Mouse (Mus musculus) midbrain, embryonic 10.5 days (tissue): ENCODE results near the gene Mindy3. TPM values are rescaled to one million over a fixed set of nuclear protein-coding genes. Genes with fewer than 3 reads are reported as not detected.

Experiments used
- DNase-seq: peaks from one replicate; pipeline ENCODE4 v3.0.0-alpha.2; 2017; ENCODE audit warnings: low spot score
- H3K27ac ChIP-seq: fragments of 300-500 bp; sonication (generic); replicated peaks from 2 replicates; pipeline ENCODE4 v1.5.1; 2016; ENCODE audit warnings: mild to moderate bottlenecking
- H3K27me3 ChIP-seq: fragments of 300-500 bp; sonication (generic); 2 replicates; pipeline ENCODE4 v1.6.1; 2016; ENCODE audit warnings: low read depth, mild to moderate bottlenecking; ENCODE audit not compliant: poor library complexity, severe bottlenecking
- H3K36me3 ChIP-seq: fragments of 300-500 bp; sonication (generic); 2 replicates; pipeline ENCODE4 v1.6.1; 2016; ENCODE audit warnings: mild to moderate bottlenecking, moderate library complexity
- H3K4me1 ChIP-seq: fragments of 300-500 bp; sonication (generic); 2 replicates; pipeline ENCODE4 v1.6.1; 2016
- H3K4me3 ChIP-seq: fragments of 300-500 bp; sonication (generic); 2 replicates; pipeline ENCODE4 v1.5.1; 2016; ENCODE audit warnings: mild to moderate bottlenecking, moderate library complexity
- H3K9me3 ChIP-seq: fragments of 300-500 bp; sonication (generic); replicated peaks from 2 replicates; pipeline ENCODE4 v1.6.1; 2016; ENCODE audit warnings: mild to moderate bottlenecking
- WGBS: fragments of 180-500 bp; shearing (Covaris S2); methylation state at CpG from one replicate; pipeline ENCODE4 v1.1.7; 2016; 5-methylcytosine and 5-hydroxymethylcytosine counted together
- polyA plus RNA-seq: library from polyadenylated mRNA; unstranded; fragments of >200 nt; fragmentation: Nextera tagmentation; extraction: Ambion mirVana; gene quantifications from 2 replicates; pipeline ENCODE4 v1.2.1, GENCODE M21; 2016

Mindy3 gene
- polyA plus RNA-seq, 1 experiment from 2014 or later = 34.0 TPM

GRCm38 (mm10) chr2:12318036-12318435 lies 101.2 kb downstream of the Mindy3 start:
- H3K27me3 ChIP-seq = no peaks in the 10 kb centered on the region
- 89% methylated on average over 4 of the region's 4 CpGs for WGBS
- no peak overlapping the region for H3K27ac ChIP-seq
- DNase-seq = no peak
- no peaks in the 10 kb centered on the region for H3K9me3 ChIP-seq
- 0 out of 2 replicates have a peak, but pooled peaks cover 2% of the 10 kb centered on the region for H3K4me1 ChIP-seq
- H3K4me3 ChIP-seq = no peak overlapping the region
- no peaks in the 10 kb centered on the region for H3K36me3 ChIP-seq

GRCm38 (mm10) chr2:12317343-12317742 lies 101.9 kb downstream of the Mindy3 start:
- H3K9me3 ChIP-seq = no peaks in the 10 kb centered on the region

GRCm38 (mm10) chr2:12316361-12316760 lies 102.9 kb downstream of the Mindy3 start:
- Histone ChIP-seq H3K4me1 (0 out of 2 replicates have a peak, but pooled peaks cover 2% of the 10 kb centered on the region), H3K4me3 (no peak overlapping the region), H3K9me3 (no peaks in the 10 kb centered on the region), H3K27ac (no peak overlapping the region), H3K27me3 (no peaks in the 10 kb centered on the region), H3K36me3 (no peaks in the 10 kb centered on the region)
- 43% methylated on average over 7 of the region's 7 CpGs for WGBS
- DNase-seq = no peak

More at GRCm38 (mm10) chr2:12317343-12317742, 101.9 kb downstream of the Mindy3 start:
- WGBS = 90% methylated on average over 5 of the region's 5 CpGs
- Histone ChIP-seq H3K4me1 (0 out of 2 replicates have a peak, but pooled peaks cover 2% of the 10 kb centered on the region), H3K36me3 (no peaks in the 10 kb centered on the region), H3K4me3 (no peak overlapping the region), H3K27me3 (no peaks in the 10 kb centered on the region), H3K27ac (no peak overlapping the region)
- no peak for DNase-seq

- DNase-seq = no peak
- Histone ChIP-seq H3K27me3 (no peaks in the 10 kb centered on the region), H3K27ac (no peak overlapping the region), H3K9me3 (no peaks in the 10 kb centered on the region), H3K4me1 (0 out of 2 replicates have a peak, but pooled peaks cover 2% of the 10 kb centered on the region), H3K4me3 (no peak overlapping the region), H3K36me3 (no peaks in the 10 kb centered on the region)
- 73% methylated on average over 6 of the region's 6 CpGs for WGBS
Observed at GRCm38 (mm10) chr2:12314028-12314427, 105.2 kb downstream of the Mindy3 start.

- DNase-seq = no peak
- Histone ChIP-seq H3K27me3 (no peaks in the 10 kb centered on the region), H3K4me1 (no peaks in the 10 kb centered on the region), H3K4me3 (no peak overlapping the region), H3K36me3 (no peaks in the 10 kb centered on the region), H3K9me3 (no peaks in the 10 kb centered on the region), H3K27ac (no peak overlapping the region)
Observed at GRCm38 (mm10) chr2:12308466-12308865, 110.8 kb downstream of the Mindy3 start.

GRCm38 (mm10) chr2:12307311-12307710 lies 112.0 kb downstream of the Mindy3 start:
- Histone ChIP-seq H3K4me3 (no peak overlapping the region), H3K9me3 (no peaks in the 10 kb centered on the region), H3K4me1 (no peaks in the 10 kb centered on the region), H3K27ac (no peak overlapping the region), H3K27me3 (0 out of 2 replicates have a peak, but pooled peaks cover 4% of the 10 kb centered on the region), H3K36me3 (no peaks in the 10 kb centered on the region)
- no peak for DNase-seq

- Histone ChIP-seq H3K27me3 (peaks cover 16% of the 10 kb centered on the region), H3K4me1 (peaks cover 10% of the 10 kb centered on the region), H3K27ac (no peak overlapping the region), H3K36me3 (no peaks in the 10 kb centered on the region), H3K4me3 (no peak overlapping the region), H3K9me3 (no peaks in the 10 kb centered on the region)
- 90% methylated on average over 9 of the region's 9 CpGs for WGBS
- no peak for DNase-seq
Observed at GRCm38 (mm10) chr2:12305064-12305650, 114.1 kb downstream of the Mindy3 start.

- peak; percentile 91 for DNase-seq
- H3K4me1 ChIP-seq = peaks cover 10% of the 10 kb centered on the region
- H3K36me3 ChIP-seq = no peaks in the 10 kb centered on the region
- peak within 1 kb of the TSS; percentile 82 for H3K27ac ChIP-seq
- H3K4me3 ChIP-seq = peak within 1 kb of the TSS; percentile 75
- peaks cover 17% of the 10 kb centered on the region for H3K27me3 ChIP-seq
- H3K9me3 ChIP-seq = no peaks in the 10 kb centered on the region
- WGBS = under 1% methylated on average over 56 of the region's 56 CpGs
Observed at GRCm38 (mm10) chr2:12301431-12302170, 117.7 kb downstream of the Mindy3 start, which contains the start of gene Itga8. Gene Itga8 (minus strand): TSS chr2:12301922.

- Histone ChIP-seq H3K36me3 (no peaks in the 10 kb centered on the region), H3K9me3 (no peaks in the 10 kb centered on the region), H3K27ac (no peak overlapping the region), H3K27me3 (peaks cover 17% of the 10 kb centered on the region), H3K4me3 (peak overlapping the region; percentile 75), H3K4me1 (peaks cover 10% of the 10 kb centered on the region)
- WGBS = 72% methylated on average over 15 of the region's 15 CpGs
- DNase-seq = peak; percentile 18
Observed at GRCm38 (mm10) chr2:12300449-12301228, 118.6 kb downstream of the Mindy3 start.

GRCm38 (mm10) chr2:12297287-12297686 lies 122.0 kb downstream of the Mindy3 start:
- no peak for DNase-seq
- H3K9me3 ChIP-seq = no peaks in the 10 kb centered on the region
- H3K4me3 ChIP-seq = no peak overlapping the region

More at GRCm38 (mm10) chr2:12297287-12297686, 122.0 kb downstream of the Mindy3 start:
- Histone ChIP-seq H3K4me1 (peaks cover 14% of the 10 kb centered on the region), H3K27me3 (peaks cover 13% of the 10 kb centered on the region), H3K36me3 (no peaks in the 10 kb centered on the region), H3K27ac (no peak overlapping the region)
- WGBS = 87% methylated on average over 5 of the region's 5 CpGs
